Mouse (Mus musculus): Measurements from ENCODE around the gene 2010300C02Rik. TPM values are rescaled to one million over a fixed set of nuclear protein-coding genes. Genes with fewer than 3 reads are reported as not detected.
"Not testable (repeated sequence)": the region's sequence is repeated elsewhere in the genome, so short reads cannot be mapped to it uniquely, and the experiment has no call there.

2010300C02Rik gene
- polyA plus RNA-seq, 1 experiment from 2014 or later = 1.9 TPM

DNA sequence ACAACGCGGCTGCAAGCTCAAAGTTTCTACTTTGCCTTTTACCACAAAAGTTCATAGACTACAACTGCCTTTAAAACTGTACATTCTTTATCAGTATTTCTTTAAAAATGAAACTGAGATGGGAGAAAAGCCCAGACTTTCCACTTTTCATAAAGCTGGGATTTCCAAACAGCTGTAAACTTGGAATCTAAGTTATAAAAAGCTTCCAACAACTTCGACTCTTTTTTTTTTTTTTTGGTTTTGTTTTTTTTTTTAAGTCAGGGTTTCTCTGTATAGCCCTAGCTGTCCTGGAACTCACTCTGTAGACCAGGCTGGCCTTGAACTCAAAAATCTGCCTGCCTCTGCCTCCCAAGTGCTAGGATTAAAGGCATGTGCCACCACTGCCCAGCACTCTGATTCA lies 125.1 kb downstream of the 2010300C02Rik start:
- not testable (repeated sequence) for H3K4me3 ChIP-seq; H3K9me3 ChIP-seq; H3K36me3 ChIP-seq; H3K4me1 ChIP-seq; H3K9ac ChIP-seq; H3K4me2 ChIP-seq; H3K27ac ChIP-seq; ATAC-seq (ENCODE audit: insufficient number of reproducible peaks, insufficient read depth, low FRiP score, low TSS enrichment, low read depth); H3K27me3 ChIP-seq
- 87% methylated on average over 3 of the region's 3 CpGs for WGBS

DNA sequence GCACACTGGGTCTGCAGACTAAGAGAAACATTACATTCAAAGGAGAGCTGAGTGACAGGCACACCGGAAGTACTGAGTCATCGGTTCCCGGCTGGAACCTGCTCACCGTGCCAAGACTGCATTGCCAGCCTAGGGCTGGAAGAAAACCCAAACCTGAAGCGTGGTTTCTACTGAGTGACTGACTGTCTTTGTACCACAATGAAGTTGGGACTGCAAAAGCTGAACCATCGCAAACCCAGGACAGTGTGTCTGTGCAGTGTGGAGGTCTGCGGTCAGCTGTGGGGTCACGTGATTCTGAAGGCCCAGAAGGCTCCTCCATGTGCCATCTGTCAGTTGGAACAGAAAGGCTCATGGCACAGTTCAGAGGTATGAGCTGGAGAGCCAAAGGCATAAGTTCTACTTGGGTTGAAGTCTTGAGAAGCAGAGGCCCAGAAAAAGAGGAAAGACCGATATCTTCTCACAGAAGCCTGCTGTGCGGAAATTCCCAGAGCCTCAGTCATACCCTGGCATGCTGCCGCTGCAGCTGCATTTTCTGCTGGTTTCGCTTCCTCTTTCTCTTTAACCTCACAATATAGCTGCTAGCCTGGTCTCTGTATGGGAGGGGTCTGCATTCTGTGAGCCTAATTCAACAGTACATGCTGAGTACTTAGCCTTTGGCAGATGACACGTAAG lies 133.9 kb downstream of the 2010300C02Rik start:
- Histone ChIP-seq H3K27ac (no peak overlapping the region), H3K4me3 (no peak overlapping the region)
- no peak for ATAC-seq (ENCODE audit: insufficient number of reproducible peaks, insufficient read depth, low FRiP score, low TSS enrichment, low read depth)

DNA sequence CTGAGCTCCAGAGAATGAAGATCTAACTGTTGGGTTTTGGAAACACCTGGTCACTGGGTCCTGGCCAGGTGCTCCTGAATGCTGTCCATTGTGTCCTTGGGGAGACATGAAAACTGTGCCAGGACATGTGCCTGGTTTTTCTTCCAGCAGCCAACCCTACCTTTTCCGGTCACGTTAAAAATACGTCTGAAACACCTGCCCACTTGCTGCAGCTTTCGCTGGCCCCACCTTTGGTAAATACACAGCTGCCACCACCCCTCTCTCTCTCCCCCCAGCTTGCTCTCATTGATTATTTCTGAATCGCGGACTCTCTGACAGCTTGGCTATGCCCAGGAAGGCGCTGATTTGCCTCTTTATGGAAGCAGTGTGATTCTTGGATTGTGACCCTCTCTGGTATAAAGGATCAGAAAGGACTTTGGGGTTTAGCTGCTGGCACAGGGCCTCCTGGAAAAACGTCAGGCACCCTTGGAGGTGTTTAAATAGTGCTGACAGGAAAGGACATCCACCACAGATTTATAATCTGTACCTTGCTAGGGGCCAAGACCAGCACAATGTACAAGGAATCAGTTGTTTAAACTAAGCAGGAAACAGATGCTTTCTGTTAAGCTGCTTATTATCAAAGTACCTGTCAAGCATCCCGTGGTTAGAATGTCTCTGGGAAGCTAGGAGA lies 136.0 kb downstream of the 2010300C02Rik start:
- WGBS = 71% methylated on average over 9 of the region's 9 CpGs
- Histone ChIP-seq H3K36me3 (no peaks in the 10 kb centered on the region), H3K9me3 (no peaks in the 10 kb centered on the region), H3K27ac (no peak overlapping the region), H3K4me1 (0 out of 2 replicates have a peak, but pooled peaks cover 6% of the 10 kb centered on the region), H3K4me2 (no peak overlapping the region), H3K27me3 (no peaks in the 10 kb centered on the region), H3K9ac (no peak overlapping the region), H3K4me3 (no peak overlapping the region)
- no peak for ATAC-seq (ENCODE audit: insufficient number of reproducible peaks, insufficient read depth, low FRiP score, low TSS enrichment, low read depth)

More for the DNA sequence above, 133.9 kb downstream of the 2010300C02Rik start:
- no peaks in the 10 kb centered on the region for H3K27me3 ChIP-seq
- H3K4me2 ChIP-seq = no peak overlapping the region
- H3K9me3 ChIP-seq = no peaks in the 10 kb centered on the region
- H3K36me3 ChIP-seq = no peaks in the 10 kb centered on the region
- H3K9ac ChIP-seq = no peak overlapping the region
- 87% methylated on average over 13 of the region's 13 CpGs for WGBS
- H3K4me1 ChIP-seq = 0 out of 2 replicates have a peak, but pooled peaks cover 6% of the 10 kb centered on the region

DNA sequence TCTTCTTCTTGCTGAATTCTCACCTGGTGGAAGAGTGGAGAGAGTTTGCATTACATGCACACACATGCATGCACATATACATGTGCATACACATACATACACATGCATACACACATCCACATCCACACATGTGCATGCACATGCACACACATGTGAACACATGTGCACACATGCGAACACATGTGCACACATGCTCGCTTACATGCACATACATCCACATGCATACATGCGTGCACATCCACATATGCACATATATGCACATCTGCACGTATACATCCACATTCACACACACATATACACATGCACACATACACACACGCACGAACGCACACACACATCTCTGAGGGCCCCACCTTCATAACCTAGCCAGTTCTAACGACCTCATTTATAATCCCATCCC lies 136.7 kb downstream of the 2010300C02Rik start:
- no peak overlapping the region for H3K27ac ChIP-seq
- no peak overlapping the region for H3K4me2 ChIP-seq
- no peaks in the 10 kb centered on the region for H3K9me3 ChIP-seq
- H3K4me3 ChIP-seq = no peak overlapping the region
- no peaks in the 10 kb centered on the region for H3K27me3 ChIP-seq
- 86% methylated on average over 8 of the region's 8 CpGs for WGBS
- H3K36me3 ChIP-seq = no peaks in the 10 kb centered on the region
- ATAC-seq (ENCODE audit: insufficient number of reproducible peaks, insufficient read depth, low FRiP score, low TSS enrichment, low read depth) = no peak
- H3K4me1 ChIP-seq = 0 out of 2 replicates have a peak, but pooled peaks cover 6% of the 10 kb centered on the region
- no peak overlapping the region for H3K9ac ChIP-seq

DNA sequence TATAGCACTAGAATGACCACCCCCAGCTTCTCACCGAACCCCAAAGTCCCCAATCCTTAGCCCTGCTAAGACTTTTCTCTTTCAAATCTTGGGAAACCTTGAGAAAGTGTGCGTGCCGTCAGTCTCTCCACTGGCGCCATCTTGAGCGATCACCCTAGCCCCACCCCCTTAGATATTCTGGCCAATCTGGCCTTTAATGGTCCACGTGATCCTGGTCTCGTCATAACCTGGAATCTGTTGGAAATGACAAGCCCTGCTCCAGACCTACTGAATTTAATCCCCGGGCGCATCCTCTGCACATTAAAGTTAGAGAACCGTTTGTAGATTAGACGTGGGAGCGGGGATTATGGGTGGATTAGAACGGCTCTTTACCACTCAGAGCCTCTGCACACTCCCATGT lies 140.2 kb downstream of the 2010300C02Rik start:
- WGBS = 94% methylated on average over 13 of the region's 13 CpGs

GRCm38 (mm10) chr1:37572528-37573272 lies 147.2 kb downstream of the 2010300C02Rik start:
- Histone ChIP-seq H3K9ac (no peak overlapping the region), H3K4me3 (no peak overlapping the region), H3K36me3 (no peaks in the 10 kb centered on the region), H3K4me2 (no peak overlapping the region), H3K27me3 (no peaks in the 10 kb centered on the region), H3K9me3 (no peaks in the 10 kb centered on the region), H3K27ac (no peak overlapping the region), H3K4me1 (no peaks in the 10 kb centered on the region)
- ATAC-seq (ENCODE audit: insufficient number of reproducible peaks, insufficient read depth, low FRiP score, low TSS enrichment, low read depth) = no peak
- WGBS = 73% methylated on average over 10 of the region's 10 CpGs

More for the DNA sequence above, 140.2 kb downstream of the 2010300C02Rik start:
- Histone ChIP-seq H3K9ac (no peak overlapping the region), H3K36me3 (no peaks in the 10 kb centered on the region), H3K4me1 (0 out of 2 replicates have a peak, but pooled peaks cover 6% of the 10 kb centered on the region), H3K27me3 (no peaks in the 10 kb centered on the region), H3K4me3 (no peak overlapping the region), H3K27ac (no peak overlapping the region), H3K9me3 (no peaks in the 10 kb centered on the region), H3K4me2 (no peak overlapping the region)
- ATAC-seq (ENCODE audit: insufficient number of reproducible peaks, insufficient read depth, low FRiP score, low TSS enrichment, low read depth) = no peak

GRCm38 (mm10) chr1:37568379-37568778 lies 151.5 kb downstream of the 2010300C02Rik start:
- no peak overlapping the region for H3K4me2 ChIP-seq
- WGBS = 88% methylated on average over 1 of the region's 1 CpGs

GRCm38 (mm10) chr1:37566754-37567153 lies 153.1 kb downstream of the 2010300C02Rik start:
- Histone ChIP-seq H3K36me3 (no peaks in the 10 kb centered on the region), H3K9me3 (no peaks in the 10 kb centered on the region), H3K9ac (no peak overlapping the region), H3K4me2 (no peak overlapping the region), H3K4me3 (no peak overlapping the region), H3K27me3 (no peaks in the 10 kb centered on the region), H3K27ac (no peak overlapping the region), H3K4me1 (no peaks in the 10 kb centered on the region)
- WGBS = 84% methylated on average over 4 of the region's 4 CpGs
- ATAC-seq (ENCODE audit: insufficient number of reproducible peaks, insufficient read depth, low FRiP score, low TSS enrichment, low read depth) = no peak

More at GRCm38 (mm10) chr1:37568379-37568778, 151.5 kb downstream of the 2010300C02Rik start:
- H3K27me3 ChIP-seq = no peaks in the 10 kb centered on the region
- no peak overlapping the region for H3K27ac ChIP-seq
- no peaks in the 10 kb centered on the region for H3K9me3 ChIP-seq
- no peaks in the 10 kb centered on the region for H3K4me1 ChIP-seq
- H3K4me3 ChIP-seq = no peak overlapping the region
- H3K9ac ChIP-seq = no peak overlapping the region
- H3K36me3 ChIP-seq = no peaks in the 10 kb centered on the region
- no peak for ATAC-seq (ENCODE audit: insufficient number of reproducible peaks, insufficient read depth, low FRiP score, low TSS enrichment, low read depth)

GRCm38 (mm10) chr1:37566344-37566743 lies 153.5 kb downstream of the 2010300C02Rik start:
- 74% methylated on average over 2 of the region's 2 CpGs for WGBS
- no peaks in the 10 kb centered on the region for H3K36me3 ChIP-seq
- no peak overlapping the region for H3K4me3 ChIP-seq
- no peaks in the 10 kb centered on the region for H3K4me1 ChIP-seq
- H3K27ac ChIP-seq = no peak overlapping the region
- H3K27me3 ChIP-seq = no peaks in the 10 kb centered on the region
- ATAC-seq (ENCODE audit: insufficient number of reproducible peaks, insufficient read depth, low FRiP score, low TSS enrichment, low read depth) = no peak
- H3K4me2 ChIP-seq = no peak overlapping the region
- H3K9me3 ChIP-seq = no peaks in the 10 kb centered on the region
- H3K9ac ChIP-seq = no peak overlapping the region

GRCm38 (mm10) chr1:37565396-37565795 lies 154.5 kb downstream of the 2010300C02Rik start:
- WGBS = 35% methylated on average over 6 of the region's 6 CpGs
- Histone ChIP-seq H3K36me3 (no peaks in the 10 kb centered on the region), H3K27me3 (no peaks in the 10 kb centered on the region), H3K9me3 (no peaks in the 10 kb centered on the region), H3K27ac (no peak overlapping the region), H3K4me3 (no peak overlapping the region), H3K9ac (no peak overlapping the region), H3K4me1 (no peaks in the 10 kb centered on the region), H3K4me2 (no peak overlapping the region)
- no peak for ATAC-seq (ENCODE audit: insufficient number of reproducible peaks, insufficient read depth, low FRiP score, low TSS enrichment, low read depth)

- Histone ChIP-seq H3K9me3 (no peaks in the 10 kb centered on the region), H3K9ac (no peak overlapping the region), H3K4me1 (no peaks in the 10 kb centered on the region), H3K4me2 (no peak overlapping the region), H3K36me3 (no peaks in the 10 kb centered on the region), H3K27me3 (no peaks in the 10 kb centered on the region), H3K4me3 (no peak overlapping the region), H3K27ac (no peak overlapping the region)
- WGBS = 78% methylated on average over 3 of the region's 3 CpGs
- no peak for ATAC-seq (ENCODE audit: insufficient number of reproducible peaks, insufficient read depth, low FRiP score, low TSS enrichment, low read depth)
Observed at GRCm38 (mm10) chr1:37561955-37562354, 157.9 kb downstream of the 2010300C02Rik start.

Data from embryonic facial prominence, embryonic 13.5 days (tissue).